Mouse (Mus musculus): Measurements from ENCODE around the gene Nit2.
A peak's percentile ranks its signal among the peaks of the same experiment; 100 is the strongest.

Nit2 gene

DNA sequence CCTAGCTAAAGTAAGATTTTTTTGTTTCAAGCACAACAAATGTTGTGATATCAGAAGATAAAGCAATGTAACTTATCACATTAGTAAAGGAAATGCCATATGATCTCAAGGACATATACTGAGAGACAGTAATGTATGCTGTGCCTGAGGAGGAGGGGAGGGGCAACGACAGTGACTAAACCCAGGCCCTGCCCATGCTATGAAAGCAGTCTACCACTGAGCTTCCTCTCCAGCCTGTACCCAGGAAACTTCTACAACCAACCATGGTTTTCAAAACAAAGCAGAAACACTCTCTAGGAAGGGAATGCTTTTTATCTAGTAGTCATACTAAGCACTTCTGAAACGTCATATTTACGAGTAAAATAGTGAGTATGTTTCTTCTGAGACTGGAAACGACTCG lies 4.3 kb downstream of the Nit2 start:
- DNase-seq (ENCODE audit: low spot score), result no peak

DNA sequence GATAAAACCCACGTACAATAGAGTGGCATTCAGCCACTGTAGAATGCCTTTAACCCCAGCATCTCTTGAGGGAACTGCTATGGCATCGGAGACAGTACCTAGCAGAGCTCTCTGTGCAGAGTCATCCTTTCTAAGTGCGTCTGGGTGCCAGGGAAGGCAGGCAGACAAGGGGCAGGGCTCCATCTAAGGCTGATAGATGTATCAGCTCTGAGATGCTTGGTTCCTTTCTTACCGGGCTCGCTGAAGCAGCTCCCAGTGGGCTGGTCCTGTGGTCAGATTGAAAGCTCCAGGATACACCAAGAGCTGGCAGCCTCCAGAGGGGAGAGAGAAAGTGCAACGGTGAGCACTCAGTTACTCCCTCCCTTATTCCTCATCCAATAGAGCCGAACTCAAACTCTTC lies 7.3 kb downstream of the Nit2 start:
- no peak for DNase-seq (ENCODE audit: low spot score)

- no peak for DNase-seq (ENCODE audit: low spot score)
Observed at GRCm38 (mm10) chr16:57157728-57158127, 9.4 kb downstream of the Nit2 start.

DNA sequence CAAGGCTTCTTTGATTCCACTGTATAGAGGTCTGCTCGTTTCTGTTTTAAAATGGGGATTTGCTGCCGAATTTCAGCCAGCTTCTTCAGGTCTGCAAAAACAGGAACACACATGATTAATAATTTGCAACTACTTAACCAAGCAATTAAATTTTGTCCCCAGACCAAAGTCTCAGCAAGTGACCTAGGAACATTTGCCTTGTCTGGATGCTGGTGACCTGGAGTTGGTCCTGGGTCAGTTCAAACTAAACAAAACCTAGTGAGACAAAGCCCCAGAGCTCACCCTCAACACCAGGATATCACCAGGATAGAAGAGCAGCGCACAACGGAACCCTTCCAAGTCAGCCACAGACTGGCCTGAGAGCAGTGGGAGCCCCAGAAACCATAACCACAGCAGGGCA lies 10.1 kb downstream of the Nit2 start:
- no peak for DNase-seq (ENCODE audit: low spot score)

DNA sequence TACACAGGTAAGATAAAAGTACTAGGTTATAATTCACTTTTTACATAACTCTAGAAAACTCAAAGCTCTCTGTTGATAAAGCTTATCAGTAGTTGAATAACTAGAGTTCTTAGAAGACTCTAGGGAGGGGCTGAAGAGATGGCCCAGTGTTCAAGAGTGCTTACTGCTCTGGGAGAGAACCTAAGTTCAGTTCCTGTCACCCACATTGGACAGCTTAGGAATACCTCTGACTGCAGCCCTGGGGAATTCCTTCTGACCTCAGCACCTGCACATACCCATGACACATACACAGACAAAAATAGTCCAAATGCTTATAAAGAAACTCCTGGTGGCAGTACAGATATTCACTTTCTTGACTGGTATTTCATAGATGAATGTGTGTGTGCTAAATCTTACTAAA lies 11.2 kb downstream of the Nit2 start:
- no peak for DNase-seq (ENCODE audit: low spot score)

DNA sequence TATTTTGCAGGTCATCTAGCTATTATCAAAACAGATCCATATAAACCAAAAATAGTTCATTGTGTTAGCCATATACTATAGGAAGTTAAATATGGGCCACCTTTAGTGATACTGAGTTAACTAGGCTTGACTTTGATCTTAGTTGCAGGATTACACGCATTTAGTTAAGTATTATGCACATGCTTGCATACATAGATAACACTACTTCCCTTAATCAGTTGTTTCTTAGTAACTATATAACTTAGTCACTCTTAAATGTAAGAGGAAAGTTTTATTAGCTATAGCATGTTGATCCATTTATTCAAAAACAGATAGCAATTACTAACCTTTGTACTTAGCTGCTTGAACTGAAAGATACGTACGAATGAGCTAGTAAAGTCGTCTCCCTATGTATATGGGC lies 15.7 kb downstream of the Nit2 start:
- no peak for DNase-seq (ENCODE audit: low spot score)

DNA sequence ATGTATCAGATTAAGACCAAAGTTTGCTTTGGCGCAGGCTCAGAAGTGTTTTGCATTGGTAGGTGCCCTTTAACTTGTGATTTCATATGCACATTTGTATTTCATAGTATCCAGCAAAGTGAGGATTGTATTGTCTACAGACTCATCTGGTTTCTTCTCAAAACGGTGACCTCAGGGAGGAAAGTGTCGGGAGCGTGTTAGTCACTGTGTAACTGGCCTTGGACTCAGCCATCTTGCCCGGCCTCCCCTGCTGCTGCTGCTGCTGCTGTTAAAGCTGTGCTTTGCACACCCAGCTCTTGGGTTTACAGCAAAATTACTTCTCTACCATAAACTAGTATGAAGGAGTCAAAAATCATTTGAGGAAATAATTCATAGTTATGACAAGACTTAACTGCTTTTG lies 22.4 kb downstream of the Nit2 start:
- no peak for DNase-seq (ENCODE audit: low spot score)

DNA sequence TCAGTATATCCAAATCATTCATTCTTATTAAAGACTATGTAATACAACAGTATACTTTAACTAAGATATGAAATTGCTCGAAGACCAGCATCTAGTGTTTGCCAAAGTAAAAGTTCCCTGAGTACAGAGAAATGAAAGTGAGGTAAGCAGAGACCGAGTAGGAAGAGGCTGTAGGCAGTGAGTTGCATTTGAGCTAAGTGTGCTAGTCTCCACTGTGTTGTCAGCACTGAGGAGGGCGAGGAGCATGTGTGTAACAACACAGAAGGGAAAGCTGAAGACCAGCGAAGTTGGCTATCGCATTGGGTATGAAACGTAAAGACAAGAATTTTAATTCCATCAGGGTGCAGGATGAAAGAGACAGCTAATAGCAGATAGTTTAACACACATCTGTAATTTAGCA lies 33.5 kb downstream of the Nit2 start:
- DNase-seq (ENCODE audit: low spot score), result no peak

- DNase-seq (ENCODE audit: low spot score), result no peak
Observed at GRCm38 (mm10) chr16:57132326-57132725, 34.8 kb downstream of the Nit2 start.

DNA sequence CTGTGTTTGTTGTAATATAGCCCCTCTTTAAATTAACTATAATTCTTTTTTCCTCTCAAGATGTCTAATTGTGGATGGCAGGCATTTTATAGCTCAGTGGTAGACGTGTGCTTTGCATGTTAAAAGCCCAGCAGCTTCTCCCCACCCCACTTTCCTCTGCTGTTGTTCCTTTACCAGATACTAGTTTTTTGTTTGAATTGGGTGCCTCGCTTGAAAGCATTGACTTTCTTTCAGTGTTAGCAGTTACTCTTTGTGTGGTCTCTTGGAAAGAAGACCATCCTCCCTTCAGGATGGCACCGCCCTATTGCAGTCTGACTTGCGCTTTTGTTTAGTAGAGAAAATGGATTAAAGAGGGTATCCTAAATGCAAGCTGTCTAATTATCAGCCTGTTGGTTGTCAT lies 35.6 kb downstream of the Nit2 start:
- DNase-seq (ENCODE audit: low spot score), result no peak

DNA sequence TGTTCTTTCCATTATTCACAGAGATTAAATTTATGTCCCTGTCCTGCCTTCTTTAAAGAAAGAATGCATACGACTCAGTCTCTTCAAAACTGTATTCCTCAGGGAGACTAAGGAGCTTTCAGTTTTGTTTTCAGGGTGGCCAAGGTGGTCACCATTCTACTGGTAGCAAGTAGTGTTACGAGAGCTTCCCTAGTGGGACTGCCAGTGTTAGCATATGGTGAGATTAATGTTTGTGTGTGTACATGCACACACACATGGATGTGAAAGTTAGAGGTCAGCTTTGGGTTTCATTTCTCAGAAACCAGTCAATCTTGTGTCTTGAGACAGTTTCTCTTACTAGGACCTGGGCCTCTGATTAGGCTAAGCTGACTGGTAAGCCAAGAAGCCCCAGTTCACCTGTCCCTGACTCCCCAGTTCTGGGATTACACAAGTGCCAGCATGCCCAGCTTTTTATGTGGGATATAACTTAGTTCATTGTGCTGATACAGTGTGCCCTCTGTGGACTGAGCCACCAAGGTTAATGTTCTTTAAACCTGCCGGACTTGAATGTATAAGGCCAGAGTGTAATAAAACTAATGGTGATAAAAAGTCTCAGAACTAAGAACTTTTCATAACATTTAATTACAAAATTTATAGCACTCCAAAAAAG lies 36.3 kb downstream of the Nit2 start:
- DNase-seq (ENCODE audit: low spot score), result no peak

- DNase-seq (ENCODE audit: low spot score), result no peak
Observed at GRCm38 (mm10) chr16:57127825-57128224, 39.3 kb downstream of the Nit2 start.

- no peak for DNase-seq (ENCODE audit: low spot score)
Observed at GRCm38 (mm10) chr16:57126268-57126667, 40.9 kb downstream of the Nit2 start.

DNA sequence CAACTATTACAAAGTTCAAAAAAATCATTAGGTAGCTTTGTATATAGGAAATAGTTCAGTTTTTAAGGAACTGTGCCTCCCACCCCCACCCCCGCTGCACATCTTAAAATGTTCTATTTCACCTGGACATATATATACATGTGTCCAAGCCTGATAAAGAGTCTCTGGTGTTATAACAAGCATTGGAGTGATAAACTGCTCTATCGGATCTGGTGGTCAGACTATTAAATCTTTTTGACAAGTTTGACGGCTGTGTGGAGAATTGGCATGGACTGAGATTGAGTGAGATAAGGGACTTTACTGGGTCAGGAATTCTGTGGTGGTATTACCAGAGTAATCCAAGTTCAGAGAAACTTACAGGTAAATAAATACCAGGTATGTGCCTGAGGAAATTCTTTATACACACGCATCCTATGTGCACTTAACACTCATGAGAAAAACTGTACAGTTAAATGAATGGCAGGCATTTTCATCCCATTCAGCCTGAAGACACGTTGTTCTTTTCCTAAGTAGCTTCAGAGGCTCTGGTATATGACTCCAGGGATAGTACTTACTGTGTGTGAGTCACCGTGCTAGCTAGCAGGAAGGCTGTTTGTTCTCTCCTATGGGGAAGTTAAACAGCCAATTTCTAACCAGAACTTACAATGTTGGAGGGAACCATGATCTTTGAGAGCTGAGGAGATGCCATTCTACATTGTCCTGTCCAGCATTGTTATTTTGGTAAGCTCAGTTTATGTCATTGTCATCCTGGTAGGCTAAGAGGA lies 44.3 kb downstream of the Nit2 start:
- DNase-seq (ENCODE audit: low spot score), result no peak

DNA sequence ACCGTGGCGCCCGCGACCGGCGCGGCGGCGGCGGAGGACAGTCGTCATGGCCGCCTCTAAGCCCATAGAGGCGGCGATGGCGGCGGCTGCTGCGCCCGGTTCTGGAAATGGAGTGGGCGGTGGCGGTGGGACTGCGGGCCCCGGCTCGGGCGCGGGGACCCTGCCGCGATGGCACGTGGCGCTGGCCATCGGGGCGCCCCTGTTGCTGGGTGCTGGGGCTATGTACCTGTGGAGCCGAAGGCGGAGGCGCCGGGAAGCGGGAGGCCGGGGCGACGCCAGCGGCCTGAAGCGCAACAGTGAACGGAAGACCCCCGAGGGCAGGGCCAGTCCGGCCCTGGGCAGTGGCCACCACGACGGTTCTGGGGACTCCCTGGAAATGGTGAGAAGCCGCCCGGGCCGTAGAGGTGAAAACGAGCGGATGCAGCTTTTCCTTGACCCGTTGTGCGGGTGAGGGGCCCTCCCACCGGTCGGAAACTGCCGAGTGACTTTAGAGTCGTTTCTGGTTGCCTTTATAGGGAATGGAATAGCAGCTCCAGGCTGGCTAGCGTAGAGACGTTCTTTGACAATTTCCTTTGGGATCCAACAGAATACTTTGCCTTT lies 45.2 kb downstream of the Nit2 start:
- DNase-seq (ENCODE audit: low spot score), result peak; percentile 4

DNA sequence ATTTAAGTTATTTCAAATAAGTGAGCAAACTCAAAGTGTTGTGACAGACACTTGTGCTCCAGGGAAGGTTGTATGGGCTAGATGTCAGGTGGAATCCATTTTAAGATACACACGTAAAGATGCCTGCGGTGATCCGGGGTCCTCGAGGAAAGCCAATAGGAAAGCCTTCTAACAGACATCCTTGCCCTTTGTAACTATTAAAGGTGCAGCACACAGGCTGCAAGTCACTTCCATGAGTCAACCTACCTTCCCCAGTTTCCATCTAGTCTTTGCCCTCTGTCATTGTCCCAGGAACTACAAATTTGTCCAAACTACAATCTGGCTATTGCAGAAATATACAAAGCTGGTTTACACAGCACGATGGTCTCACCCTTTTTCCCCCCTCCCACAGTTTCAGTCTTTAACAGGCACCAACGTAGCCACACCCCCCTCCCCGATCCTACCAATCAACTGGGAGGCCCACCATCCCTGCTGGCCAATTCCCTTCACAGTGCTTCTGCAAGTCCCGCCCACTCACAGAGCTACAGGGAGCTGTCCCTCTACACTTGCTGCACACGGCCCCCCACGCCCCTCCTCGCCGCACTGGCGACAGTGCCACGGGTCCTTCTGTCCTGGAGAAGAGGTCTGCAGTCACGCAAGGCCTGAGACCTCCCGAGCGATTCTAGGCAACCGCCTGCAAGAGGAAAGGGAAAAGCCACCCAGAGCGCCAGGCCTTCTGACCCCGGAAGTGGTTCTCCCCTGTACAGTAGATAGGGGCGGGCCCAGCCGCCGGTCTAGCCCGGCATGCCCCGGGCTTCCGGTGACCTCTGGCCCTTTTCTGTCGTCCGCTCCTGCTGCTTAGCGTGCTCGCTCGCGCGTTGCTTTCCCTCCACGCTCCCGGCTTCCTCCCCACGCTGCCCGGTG lies 46.0 kb downstream of the Nit2 start, which contains the start of gene Tomm70a:
TSS of gene Tomm70a (plus strand) at position 791 of the 903 bp plus-strand sequence.
- DNase-seq (ENCODE audit: low spot score), result peak; percentile 90

DNA sequence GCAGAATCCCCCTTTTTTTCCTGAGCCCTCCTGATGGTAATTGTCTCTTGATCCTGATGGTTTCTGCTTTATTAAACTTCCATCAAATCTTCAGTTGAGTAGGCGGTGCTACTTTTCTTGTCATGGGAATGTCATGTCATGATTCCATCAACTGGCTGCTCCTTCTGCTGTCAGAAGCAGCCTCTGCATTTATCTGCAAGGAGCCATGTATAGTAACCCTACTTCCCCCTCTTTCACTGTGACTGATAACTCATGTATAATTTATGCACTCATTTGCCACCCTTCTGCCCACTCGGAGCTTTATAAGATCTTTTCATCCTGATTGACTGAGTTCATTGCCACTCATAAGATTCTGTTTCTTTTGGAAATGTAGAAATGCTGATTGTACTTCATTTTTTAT lies 49.6 kb downstream of the Nit2 start:
- DNase-seq (ENCODE audit: low spot score), result no peak

GRCm38 (mm10) chr16:57116066-57116465 lies 51.1 kb downstream of the Nit2 start:
- DNase-seq (ENCODE audit: low spot score), result no peak

Data from ovary, postnatal 10 days (tissue).